Mouse (Mus musculus): ENCODE data around the gene Nsun4.
A peak's percentile ranks its signal among the peaks of the same experiment; 100 is the strongest.

DNA sequence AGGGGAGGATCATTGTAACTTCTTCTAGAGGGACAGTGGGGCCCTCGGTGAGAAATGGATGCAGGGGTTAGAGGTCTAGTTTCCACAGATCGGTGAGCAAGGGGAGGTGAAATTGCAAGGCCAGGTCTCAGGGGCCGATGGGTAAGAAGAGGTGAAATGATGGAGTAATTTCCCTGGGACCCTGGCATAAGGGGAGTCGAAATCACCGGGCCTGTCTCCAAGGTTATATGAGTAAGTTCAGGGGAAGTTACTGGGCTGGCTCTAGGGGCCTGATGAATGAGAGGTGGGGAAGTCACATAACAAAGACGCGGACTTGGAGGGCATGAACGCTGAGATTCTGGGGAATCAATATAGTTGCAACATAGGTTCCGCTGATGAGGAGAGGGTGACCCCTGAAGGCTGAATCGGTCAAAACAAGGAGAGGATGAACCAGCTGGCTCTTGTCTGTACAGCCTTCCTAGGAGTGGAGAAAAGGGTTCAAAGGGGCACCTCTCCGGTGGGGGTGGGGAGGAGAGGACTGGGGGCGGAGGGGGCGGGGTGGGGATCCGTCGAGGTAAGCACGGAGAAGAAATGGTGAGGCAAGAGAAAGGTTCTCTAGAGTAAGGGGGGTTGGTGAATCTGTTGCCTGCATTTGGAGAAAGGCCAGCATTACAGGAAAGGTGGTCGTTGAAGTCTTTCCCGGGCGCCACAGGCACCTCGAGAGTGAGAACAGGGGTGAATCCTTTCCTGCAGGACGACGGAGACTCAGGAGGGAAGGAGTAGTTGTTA, 966 bp downstream of the Nsun4 start:
- TF ChIP-seq POLR2A (IDR thresholded peaks at IDR 0.05; ENCODE audit: borderline replicate concordance, insufficient read depth, low read length) (no peak), CTCF (IDR thresholded peaks at IDR 0.05; ENCODE audit: borderline replicate concordance, insufficient read depth, low read depth, low read length) (peak; percentile 38; the same call in 1 of the 2 replicates)

All from cerebellum, adult 2 months (tissue).